Mouse (Mus musculus): Measurements from ENCODE around the gene Rwdd3. TPM values are rescaled to one million over a fixed set of nuclear protein-coding genes. Genes with fewer than 3 reads are reported as not detected.

Gene Rwdd3
- total RNA-seq, 2 experiments from 2014 or later, result 1.2 to 1.6 TPM

Other genes starting within 250 kb of the Rwdd3 start
- gene Tmem56, start 111.4 kb upstream of the Rwdd3 start, total RNA-seq (2021), result 1 to 10 TPM in 1 of 2 experiments, under 1 TPM in 1; 0.57 to 1.4 TPM
- 10 to 100 TPM in 1 of 2 experiments, 1 to 10 TPM in 1; 9.9 to 15.9 TPM for gene Alg14, start 120.1 kb upstream of the Rwdd3 start, total RNA-seq (2021)

Data from heart, postnatal 25 days (tissue).